Mouse (Mus musculus) layer of hippocampus, postnatal 36 days (tissue): ENCODE data around the gene Dxo. TPM values are rescaled to one million over a fixed set of nuclear protein-coding genes. Genes with fewer than 3 reads are reported as not detected.
"Not testable (repeated sequence)": the region's sequence is repeated elsewhere in the genome, so short reads cannot be mapped to it uniquely, and the experiment has no call there.

Source experiments
- DNase-seq, 2 experiments: peaks; one replicate each; pipeline ENCODE4 v3.0.0; 2022
- total RNA-seq, 2 experiments: library from RNA; stranded (reverse); gene quantifications; 2 replicates each; pipeline ENCODE4 v1.2.3; 2021

The Dxo gene
- 10 to 100 TPM; 37.1 to 43.9 TPM for total RNA-seq

GRCm38 (mm10) chr17:34836856-34837221 is at the start of gene Dxo, which contains the start of gene Stk19:
Dxo (plus strand) TSS chr17:34837019.
Stk19 (minus strand) TSS chr17:34836945.
- peak; percentile 97 to 98 for DNase-seq

GRCm38 (mm10) chr17:34795016-34795415 is 41.8 kb upstream of the Dxo start:
- DNase-seq = no peak

DNA sequence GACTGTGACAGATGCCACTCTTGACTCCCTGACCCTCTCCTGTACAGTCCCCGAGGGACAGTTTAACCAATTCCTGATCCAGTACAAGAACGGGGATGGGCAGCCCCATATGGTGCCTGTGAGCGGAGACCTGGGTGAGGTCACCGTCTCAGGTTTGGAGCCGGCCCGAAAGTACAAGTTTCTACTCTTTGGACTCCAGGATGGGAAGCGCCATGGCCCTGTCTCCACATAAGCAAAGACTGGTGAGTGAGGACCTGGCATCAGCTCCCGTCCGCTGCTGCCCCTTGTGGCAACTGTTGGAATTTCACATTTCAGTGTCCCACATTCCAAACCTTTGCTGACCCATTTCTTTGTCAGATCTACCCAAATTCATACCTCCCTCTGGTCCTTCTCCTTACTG is 41.2 kb upstream of the Dxo start:
- peak in 1 of 2 experiments; percentile 21 for DNase-seq

DNA sequence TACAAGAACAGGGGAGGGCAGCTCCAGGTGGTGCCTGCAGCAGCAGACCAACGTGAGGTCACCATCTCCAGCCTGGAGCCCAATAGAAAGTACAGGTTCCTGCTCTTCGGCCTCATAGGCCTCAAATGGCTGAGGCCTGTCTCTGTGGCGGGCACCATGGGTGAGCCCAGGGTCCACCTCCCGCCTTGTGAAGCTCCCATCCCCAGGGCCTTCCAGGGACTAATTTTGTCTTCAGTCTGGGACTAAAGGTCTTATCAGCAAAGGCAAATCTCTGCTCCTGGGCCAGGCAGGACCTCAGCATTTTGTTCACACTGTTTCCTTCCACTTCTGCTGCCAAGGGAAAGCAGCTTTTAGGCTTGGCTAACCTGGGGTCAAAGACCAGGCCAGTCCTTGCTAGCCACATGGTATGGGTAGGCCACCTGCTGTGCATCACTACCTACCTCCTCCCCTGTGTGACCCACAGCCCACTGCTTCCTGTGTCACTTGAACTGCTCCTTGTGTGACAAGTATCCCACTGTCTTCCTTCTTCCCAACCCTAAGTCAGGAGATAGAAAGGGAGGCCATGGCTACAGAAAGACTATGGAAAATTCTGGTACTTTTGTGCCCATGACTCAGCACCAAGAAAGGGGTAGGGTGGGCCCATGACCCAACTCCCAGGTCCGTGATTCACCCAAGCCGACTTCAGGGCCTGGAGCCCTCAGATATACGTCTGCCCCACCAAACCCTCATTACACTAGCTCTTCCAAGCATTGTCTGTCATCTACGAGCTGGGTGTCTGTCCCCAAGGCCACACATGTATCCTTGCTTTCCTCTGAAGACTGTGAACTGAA is 40.3 kb upstream of the Dxo start:
- DNase-seq = no peak

DNA sequence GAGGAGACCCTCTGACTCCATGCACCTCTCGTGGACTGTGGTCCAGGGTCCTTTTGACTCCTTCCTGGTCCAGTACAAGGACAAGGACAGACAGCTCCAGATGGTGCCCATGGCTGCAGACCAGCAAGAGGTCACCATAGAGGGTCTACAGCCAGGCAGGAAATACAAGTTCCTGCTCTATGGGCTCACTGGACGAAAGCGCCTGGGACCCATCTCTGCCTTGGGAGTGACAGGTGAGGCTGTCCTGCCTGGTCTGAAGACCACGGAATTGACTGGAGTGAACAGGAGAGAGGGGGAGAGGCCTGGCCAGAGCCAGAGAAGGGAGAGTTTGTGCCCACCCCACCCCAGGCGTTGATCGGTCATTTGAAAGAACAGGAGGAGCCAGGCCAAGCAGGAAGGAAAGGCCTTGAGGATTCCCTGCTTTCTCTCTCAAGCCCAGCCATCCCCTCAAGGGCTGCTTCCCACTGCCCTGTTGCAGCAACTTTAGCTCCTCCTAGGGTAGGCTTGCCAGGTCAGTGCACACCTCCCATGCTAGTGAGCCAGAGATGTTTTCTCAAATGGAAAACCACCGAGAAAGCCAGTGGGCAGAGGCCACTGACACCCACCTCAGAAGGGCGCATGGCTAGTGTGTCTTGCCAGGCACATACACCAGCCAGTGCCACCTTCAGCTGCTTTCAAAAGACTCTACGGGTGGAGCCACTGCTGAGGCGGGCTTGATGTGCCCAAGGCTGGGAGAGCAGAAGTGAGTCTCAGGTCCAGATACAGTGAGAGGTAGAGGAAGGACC is 39.4 kb upstream of the Dxo start:
- not testable (repeated sequence) for DNase-seq

- not testable (repeated sequence) for DNase-seq
These were observed 38.7 kb upstream of the Dxo start for GRCm38 (mm10) chr17:34798071-34798470.

DNA sequence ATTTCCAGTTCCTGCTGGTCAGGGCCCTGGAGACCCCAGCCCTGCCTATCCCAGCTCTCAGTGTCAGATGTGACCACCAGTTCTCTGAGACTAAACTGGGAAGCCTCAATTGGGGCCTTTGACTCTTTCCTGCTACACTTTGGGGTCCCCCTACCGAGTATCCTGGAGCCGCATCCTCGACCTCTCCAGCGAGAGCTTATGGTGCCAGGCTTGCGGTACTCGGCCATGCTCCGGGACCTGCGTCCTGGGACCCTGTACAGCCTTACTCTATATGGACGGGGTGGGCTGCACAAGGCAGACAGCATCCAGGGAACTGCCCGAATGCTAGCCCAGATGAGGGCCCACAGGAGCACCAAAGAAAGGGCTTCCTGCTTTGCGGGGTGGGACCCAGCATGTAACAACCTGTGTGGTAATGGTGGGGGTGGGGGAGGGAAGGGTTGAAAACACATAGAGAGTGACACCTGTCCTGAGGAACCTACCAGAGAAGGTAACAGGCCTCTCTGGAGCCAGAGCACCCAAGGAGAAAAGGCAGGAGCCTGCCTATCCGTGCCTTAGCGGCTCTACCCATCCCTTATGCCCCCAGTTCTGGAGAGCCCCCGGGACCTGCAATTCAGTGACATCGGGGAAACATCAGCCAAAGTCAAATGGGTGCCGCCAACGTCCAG is 37.8 kb upstream of the Dxo start:
- no peak for DNase-seq

DNA sequence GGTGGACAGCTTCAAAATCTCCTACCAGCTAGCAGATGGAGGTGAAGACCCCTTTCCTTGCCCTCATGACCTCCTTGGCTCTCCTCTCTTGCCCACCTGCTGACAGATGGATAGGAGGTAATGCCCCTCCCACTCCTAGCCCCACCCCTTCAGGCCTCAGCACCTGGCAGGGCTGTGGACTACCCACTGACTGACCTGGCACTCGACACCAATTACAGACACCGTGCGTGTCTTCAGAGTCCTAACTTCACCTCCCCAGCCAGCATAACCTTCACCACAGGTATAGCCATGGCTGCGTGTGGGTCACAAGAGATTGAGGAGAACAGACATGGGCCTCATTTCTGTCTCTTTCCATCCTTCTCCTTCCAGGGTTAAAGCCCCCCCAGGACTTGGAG is 37.3 kb upstream of the Dxo start:
- no peak for DNase-seq

GRCm38 (mm10) chr17:34800781-34801305 is 36.0 kb upstream of the Dxo start:
- not testable (repeated sequence) for DNase-seq

DNA sequence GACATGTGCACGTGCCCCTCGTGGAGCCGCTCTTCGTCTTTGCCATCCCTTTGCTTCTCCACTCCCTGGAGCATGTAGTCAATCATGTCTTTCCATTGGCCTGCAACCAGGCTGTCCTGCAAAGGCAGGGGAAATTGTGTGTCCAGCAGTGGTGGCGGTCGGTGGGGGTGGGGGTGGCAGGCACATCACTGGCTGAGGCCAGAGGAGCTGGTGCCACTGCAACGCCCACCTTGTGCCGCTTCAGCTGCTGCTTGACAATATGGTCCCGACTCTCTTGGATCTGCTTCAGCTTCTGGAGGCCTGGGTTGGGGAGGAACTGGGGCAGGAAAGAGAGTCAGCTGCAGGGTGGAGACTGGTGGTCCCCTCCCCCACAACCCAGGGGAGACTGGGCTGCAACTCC is 34.1 kb upstream of the Dxo start:
- DNase-seq = not testable (repeated sequence)

DNA sequence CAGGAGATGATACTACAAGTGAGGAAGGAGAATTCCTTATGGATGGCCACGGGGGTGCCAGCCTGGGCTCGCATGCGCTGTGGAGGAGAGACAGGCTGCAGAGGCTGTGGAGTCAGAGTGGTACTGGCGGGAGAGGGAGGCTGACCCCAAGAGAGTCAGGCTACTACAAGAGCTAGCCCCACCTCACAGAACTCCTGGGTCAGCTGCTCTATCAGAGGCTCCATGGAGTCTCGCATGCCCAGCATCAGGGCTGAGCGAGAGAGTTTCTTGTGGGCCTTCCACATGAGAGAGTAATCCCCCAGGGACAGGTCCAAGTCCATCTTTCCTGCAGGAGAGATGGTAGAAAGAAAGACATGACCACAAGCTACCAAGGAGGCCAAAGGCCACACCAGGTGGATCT is 33.5 kb upstream of the Dxo start:
- DNase-seq = not testable (repeated sequence)

DNA sequence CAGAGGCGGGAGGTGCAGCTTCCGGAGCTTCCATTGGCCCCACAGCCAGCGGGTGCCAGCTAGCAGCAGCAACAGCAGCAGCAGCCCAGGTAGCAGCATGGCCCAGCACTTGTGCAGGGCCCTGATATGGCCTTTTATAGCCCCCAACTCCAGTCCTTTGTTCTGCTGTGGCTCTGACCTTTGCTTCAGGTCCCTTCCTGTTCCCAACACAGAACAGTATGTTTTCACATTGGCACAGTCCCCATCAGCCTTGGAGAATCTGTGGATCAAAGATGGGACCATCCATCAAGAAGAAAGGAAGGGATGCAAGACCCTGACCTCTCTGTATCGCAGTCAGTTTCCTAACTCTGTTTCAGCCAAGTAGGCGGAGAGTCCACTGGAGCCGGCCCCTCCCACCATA is 32.5 kb upstream of the Dxo start, which contains the start of gene Cyp21a1:
TSS of gene Cyp21a1 (minus strand) at position 261 of the 400 bp plus-strand sequence.
- DNase-seq = not testable (repeated sequence)

GRCm38 (mm10) chr17:34804871-34805562 is 31.8 kb upstream of the Dxo start:
- no peak for DNase-seq

- no peak for DNase-seq
These were observed 29.6 kb upstream of the Dxo start for GRCm38 (mm10) chr17:34807176-34807575.

DNA sequence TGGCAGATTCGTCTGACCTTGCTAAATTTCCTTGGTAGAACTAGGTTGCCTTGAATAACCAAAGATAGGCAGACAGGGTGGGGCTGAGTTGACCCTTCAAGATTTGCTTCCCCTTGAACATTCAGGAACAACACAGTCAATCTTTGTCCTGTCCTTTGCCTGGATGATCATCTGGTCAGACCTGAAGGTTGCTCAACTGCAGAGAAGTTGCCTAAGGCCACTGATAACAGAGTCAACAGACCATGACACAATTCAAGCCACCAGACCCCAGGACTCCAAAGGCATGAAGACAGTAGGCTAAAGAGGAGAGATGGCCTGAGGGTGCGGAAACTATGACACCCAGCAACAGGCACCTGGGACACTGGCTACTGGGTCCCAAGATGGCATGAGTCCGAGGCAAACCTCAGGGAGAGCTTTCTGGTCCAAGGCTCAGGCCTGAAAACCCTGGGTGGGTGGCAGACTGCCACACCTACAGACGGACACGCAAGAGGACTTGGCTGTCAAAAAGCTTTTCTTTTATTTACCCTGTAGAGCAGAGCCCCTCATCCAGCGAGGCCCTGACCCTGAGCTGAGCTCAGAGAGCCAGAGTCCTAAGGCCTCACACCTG is 28.1 kb upstream of the Dxo start:
- DNase-seq = no peak

DNA sequence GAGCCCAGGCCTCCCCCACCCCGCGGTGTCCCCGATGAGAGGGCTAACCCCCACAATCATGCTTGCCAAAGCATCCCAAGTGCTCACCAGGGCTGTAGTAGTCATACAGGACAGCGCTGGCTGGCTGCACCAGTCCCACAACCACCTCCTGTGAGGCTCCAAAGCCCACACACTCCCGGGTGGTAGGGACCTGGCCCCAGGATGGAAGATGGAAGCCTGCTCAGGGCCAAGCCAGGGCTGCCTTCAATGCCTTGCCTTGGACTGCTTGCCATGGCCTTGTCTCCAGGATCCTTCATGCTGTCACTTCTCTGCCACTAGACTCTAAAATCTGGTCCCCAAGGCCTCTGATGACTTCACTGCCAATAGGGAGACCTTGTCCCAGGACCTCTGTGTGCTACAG is 26.4 kb upstream of the Dxo start:
- not testable (repeated sequence) for DNase-seq

- not testable (repeated sequence) for DNase-seq
These were observed 26.0 kb upstream of the Dxo start for GRCm38 (mm10) chr17:34810811-34811210.

DNA sequence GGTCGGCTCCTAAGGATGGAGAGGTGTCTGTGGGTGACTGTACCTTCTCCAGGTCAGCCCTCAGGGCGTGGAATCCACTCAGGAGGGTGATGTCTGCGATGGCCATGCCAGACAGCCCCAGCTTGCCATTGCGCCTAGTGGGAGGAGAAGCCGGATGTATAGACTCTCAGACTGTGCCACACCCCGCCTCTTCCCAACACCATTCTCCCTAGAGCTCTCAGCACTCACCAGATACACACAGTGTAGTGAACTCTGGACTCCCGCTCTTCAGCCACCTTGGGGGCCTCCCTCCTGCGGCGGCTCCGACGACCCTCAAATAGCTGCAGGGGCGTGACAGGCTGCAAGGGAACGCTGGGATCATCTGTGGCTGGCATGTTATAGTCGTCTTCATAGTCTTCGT is 25.5 kb upstream of the Dxo start:
- no peak for DNase-seq

- not testable (repeated sequence) for DNase-seq
These were observed 23.1 kb upstream of the Dxo start for GRCm38 (mm10) chr17:34813747-34814146.

DNA sequence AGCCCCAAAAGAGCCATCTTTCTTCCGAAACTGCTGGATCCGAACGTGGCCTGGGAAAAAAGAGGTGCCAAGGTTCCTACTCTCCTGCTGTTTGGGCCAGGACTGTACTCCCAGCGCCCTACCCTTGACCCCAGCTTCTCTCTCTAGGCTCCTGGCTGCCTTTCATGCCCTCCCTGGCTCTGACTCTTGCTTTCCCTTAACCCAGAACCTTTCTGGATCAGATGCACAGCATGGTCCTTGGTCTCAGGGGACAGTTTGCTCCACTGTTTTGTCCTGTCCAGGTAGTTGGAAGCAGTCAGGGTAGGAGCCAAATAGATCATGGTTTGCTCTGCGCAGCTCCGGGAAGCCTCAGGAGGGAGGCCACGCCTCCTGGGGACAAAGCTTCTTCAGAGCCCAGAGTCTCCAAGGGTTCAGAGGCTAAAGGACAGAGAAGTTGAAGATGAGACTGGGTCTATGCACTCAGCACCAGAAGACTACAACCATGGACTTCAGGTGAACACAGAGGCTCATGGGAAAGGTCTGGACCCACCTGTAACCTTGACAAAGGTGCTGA is 21.9 kb upstream of the Dxo start:
- no peak for DNase-seq

GRCm38 (mm10) chr17:34830776-34831175 is 6.0 kb upstream of the Dxo start:
- DNase-seq = not testable (repeated sequence)
